In the genomic region with DNA sequence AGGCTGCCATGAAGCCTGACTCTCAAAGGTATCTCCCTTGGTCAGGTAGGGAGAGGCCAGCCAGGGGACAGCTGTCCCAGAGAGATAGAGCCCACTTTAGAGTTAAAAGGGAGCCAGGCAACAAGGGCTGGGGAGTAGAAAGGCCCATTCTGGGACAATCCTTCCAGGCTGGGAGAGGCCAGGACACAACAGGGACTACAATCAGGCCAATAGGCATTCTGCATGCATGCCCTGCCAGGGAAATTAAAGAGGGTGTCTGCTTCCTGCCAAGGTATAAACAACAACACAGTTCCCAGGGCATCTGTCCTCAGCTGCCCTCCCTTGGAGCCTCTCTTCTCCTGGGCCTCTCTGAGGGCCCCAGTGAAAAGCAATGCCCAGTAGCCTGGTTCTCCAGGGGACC, we compare ENCODE assay signal across 9 mouse cellular contexts.
DNase-seq lines count a peak whose midpoint lies in the region; ATAC-seq and TF ChIP-seq lines count a peak whose summit lies in the region.
"Had no signal": no experiment of that assay in that cellular context is flagged by ENCODE, and none has a peak within 500 bp of the region (broad histone marks: within the 10 kb centered on the region; RNA-seq: fewer than 3 reads in every experiment).

No protein-coding gene starts in this region.

- H3K4me2 ChIP-seq in liver, embryonic 11.5 days = no peak overlapping the region
- H3K4me2 ChIP-seq in liver, postnatal 0 days (ENCODE audit: low read depth, low read length) = no peak overlapping the region
- H3K4me2 ChIP-seq: kidney, embryonic 15.5 days had no signal

- peak; percentile 13 for DNase-seq in adrenal gland, adult 2 months
- no peak for DNase-seq in adrenal gland, adult 18-20 months (ENCODE audit: low spot score in 2 of 2)
- DNase-seq in liver, embryonic 11.5 days (ENCODE audit: low spot score) = no peak
- no peak for DNase-seq in liver, postnatal 0 days
- peak; percentile 80 to 82 for DNase-seq in heart, adult 9 months (ENCODE audit: low spot score in 2 of 2)
- peak; percentile 66 for DNase-seq in lung, postnatal 25 days (ENCODE audit: low spot score)
- DNase-seq in urinary bladder, postnatal 36 days (ENCODE audit: low spot score in 2 of 2) = no peak
- no peak for DNase-seq in frontal cortex, adult 2 months (ENCODE audit: extremely low spot score in 1 of 2, low spot score in 1 of 2)

- H3K9ac ChIP-seq in liver, embryonic 11.5 days (ENCODE audit: low read depth, low read length) = no peak overlapping the region
- no peak overlapping the region for H3K9ac ChIP-seq in liver, postnatal 0 days (replicated peaks)
- H3K9ac ChIP-seq: kidney, embryonic 15.5 days had no signal

- no peaks in the 10 kb centered on the region; the same call in 1 of the 2 replicates for H3K9me3 ChIP-seq in liver, embryonic 11.5 days (ENCODE audit: control insufficient read depth, low read length)
- no peaks in the 10 kb centered on the region for H3K9me3 ChIP-seq in liver, postnatal 0 days (ENCODE audit: low read length)
- H3K9me3 ChIP-seq: kidney, embryonic 15.5 days had no signal

- no peaks in the 10 kb centered on the region for H3K36me3 ChIP-seq in liver, embryonic 11.5 days (ENCODE audit: control insufficient read depth, insufficient read depth, low read length)
- H3K36me3 ChIP-seq in liver, postnatal 0 days (replicated peaks; ENCODE audit: insufficient read depth, low read length) = no peaks in the 10 kb centered on the region
- H3K36me3 ChIP-seq: kidney, embryonic 15.5 days had no signal

- peak; percentile 75 for ATAC-seq in liver, embryonic 11.5 days (replicated peaks; ENCODE audit: low FRiP score)
- no peak for ATAC-seq in liver, postnatal 0 days

- no peak for TF ChIP-seq EP300 in liver, postnatal 0 days (IDR thresholded peaks at IDR 0.05; ENCODE audit: low read depth)

- no peak for TF ChIP-seq CTCF in liver, postnatal 0 days (IDR thresholded peaks at IDR 0.05; ENCODE audit: low read depth)

- no peak overlapping the region for H3K4me3 ChIP-seq in liver, embryonic 11.5 days (ENCODE audit: low read depth, low read length)
- H3K4me3 ChIP-seq in liver, postnatal 0 days (ENCODE audit: low read depth, low read length) = no peak overlapping the region
- H3K4me3 ChIP-seq: kidney, embryonic 15.5 days had no signal

- no peak overlapping the region for H3K27ac ChIP-seq in liver, embryonic 11.5 days (ENCODE audit: low read depth, low read length)
- H3K27ac ChIP-seq in liver, postnatal 0 days (ENCODE audit: low read depth) = no peak overlapping the region

- H3K4me1 ChIP-seq in liver, embryonic 11.5 days (replicated peaks; ENCODE audit: control insufficient read depth, insufficient read depth, low read length) = peaks cover 8% of the 10 kb centered on the region
- no peaks in the 10 kb centered on the region for H3K4me1 ChIP-seq in liver, postnatal 0 days (ENCODE audit: insufficient read depth)

- H3K27me3 ChIP-seq in liver, embryonic 11.5 days (replicated peaks; ENCODE audit: control insufficient read depth, insufficient read depth, low read length) = no peaks in the 10 kb centered on the region
- H3K27me3 ChIP-seq in liver, postnatal 0 days (ENCODE audit: insufficient read depth, low read length) = no peaks in the 10 kb centered on the region
- H3K27me3 ChIP-seq: kidney, embryonic 15.5 days had no signal

Comparison
In these comparisons a context has a peak if more than half of its experiments do, and no peak if none do; other contexts are left out.
1. DNase-seq: peak in adrenal gland, adult 2 months (single experiment), heart, adult 9 months (2 of 2) and lung, postnatal 25 days (single experiment); none in adrenal gland, adult 18-20 months (0 of 2), liver, embryonic 11.5 days (single experiment), liver, postnatal 0 days (single experiment), urinary bladder, postnatal 36 days (0 of 2) and frontal cortex, adult 2 months (0 of 2).